Mouse (Mus musculus) urinary bladder, postnatal 36 days (tissue): ENCODE measurements around the gene Por.

ENCODE experiments used
- DNase-seq, 2 experiments: peaks; one replicate each; pipeline ENCODE4 v3.0.0; 2022; ENCODE audit warnings: low spot score in 2 of 2, mixed read lengths in 1 of 2

Gene Por

DNA sequence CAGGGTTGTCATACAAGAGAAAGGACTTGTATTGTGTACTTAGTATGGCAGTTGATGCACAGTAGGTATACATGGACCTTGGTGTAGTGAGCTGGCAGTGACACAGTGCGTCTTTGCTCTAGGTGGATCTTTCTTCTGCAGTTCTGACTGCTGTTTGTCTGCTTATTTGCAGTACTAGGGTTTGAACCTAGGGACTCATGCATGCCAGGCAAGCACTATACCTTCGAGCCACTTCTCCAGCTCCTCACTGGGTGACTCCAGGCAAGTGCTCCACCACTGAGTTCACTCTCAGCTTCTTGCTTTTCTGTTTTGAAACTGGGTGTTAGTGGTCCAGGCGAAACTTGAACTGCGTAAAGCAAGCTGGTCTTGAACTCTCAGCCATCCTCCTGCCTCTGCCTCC, 31.8 kb downstream of the Por start:
- no peak for DNase-seq

DNA sequence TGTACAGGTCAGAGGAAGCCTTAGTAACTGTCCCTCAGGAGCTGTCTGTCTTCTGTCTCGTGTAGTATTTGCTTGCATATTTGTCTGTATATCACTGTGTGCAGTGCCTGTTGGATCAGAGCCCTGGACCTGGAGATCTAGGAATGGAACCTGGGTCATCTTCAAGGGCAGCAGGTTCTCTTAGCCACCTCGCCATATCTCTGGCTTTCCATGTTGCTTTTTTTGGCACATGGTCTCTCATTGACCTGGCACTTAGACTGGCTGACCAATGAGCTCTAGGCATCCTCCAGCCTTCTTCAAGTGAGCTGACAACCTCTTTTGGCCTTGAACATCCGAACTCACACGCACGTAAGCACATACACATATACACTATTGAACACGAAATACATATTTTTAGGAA, 32.4 kb downstream of the Por start:
- DNase-seq = no peak

DNA sequence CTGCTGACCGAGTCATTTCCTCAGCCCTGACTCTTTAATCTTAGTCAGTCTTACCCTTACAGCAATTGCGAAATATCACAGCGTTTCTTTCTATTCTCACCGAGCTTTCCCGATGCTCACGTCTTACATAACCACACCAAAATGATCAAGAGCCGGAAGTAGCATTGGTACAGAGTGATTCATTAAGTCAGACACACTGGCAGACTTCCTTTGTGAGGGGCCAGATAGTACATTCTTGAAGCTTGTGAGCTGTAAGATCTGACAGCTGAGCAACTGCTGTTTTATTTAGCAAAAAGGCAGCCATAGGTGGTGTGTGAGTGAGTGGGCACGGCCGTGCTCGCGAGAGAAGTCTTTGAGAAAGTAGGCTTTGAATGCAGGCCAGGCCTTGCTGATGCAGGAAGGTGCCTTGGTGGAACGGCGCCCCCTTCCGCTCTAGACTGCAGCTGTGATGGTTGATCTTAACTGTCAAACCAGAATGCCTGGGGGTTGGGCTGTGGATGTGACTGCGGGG, 32.9 kb downstream of the Por start:
- no peak for DNase-seq

DNA sequence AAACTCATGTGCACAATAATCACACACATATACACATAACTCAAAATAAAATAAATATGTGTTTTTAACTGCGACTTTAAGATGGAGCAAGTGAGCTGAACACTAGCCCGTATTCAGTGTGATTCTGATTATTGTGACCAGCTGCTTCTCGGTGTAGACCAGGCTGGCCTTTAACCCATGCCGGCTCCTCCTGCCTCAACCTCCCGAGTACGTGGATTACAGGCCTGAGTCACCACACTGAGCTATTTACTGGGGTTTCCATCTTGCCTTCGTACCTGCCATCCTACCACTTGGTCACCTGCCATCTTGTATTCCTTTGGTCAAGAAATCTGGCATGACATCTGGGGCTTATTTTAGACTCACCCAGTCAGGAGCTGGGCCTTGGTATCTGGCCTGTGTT, 33.6 kb downstream of the Por start:
- DNase-seq = no peak

DNA sequence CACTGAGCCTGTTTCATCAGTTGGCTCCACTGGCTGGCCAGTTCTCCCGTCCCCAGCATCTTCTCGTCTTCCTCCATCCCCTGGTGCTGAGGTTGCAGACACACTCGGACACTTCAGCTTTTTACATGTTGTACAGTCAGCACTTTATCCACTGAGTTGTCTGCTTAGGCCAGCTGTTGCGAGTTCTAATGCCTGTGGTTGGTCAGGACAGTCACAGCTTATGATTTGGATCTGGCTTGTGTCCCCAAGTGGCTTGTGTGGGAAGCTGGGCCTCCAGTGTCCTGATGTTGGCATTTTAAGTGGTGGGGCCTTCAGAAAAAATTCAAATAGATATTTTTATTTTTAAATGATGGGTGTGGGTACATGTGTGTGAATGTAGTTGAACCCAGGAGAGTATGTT, 35.5 kb downstream of the Por start:
- DNase-seq = no peak

DNA sequence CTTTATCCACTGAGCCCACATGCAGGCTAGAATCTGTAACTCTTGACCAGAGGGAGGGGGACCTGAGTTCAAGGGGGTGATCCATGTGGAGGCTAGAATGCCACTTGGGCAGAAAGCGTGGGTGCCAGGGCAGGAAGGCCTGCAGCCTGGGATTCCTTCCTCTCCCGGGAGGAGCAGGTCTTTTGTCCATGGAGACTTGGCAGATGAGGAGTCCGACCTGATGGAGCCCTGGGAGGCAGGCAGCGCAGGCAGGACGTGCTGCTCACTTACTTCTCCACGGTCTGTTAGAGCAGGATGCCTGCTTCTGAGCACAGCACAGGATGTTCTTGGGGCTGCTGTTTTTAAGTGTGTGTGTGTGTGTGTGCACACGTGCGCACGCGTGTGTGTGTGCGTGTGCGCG, 37.2 kb downstream of the Por start:
- no peak for DNase-seq

DNA sequence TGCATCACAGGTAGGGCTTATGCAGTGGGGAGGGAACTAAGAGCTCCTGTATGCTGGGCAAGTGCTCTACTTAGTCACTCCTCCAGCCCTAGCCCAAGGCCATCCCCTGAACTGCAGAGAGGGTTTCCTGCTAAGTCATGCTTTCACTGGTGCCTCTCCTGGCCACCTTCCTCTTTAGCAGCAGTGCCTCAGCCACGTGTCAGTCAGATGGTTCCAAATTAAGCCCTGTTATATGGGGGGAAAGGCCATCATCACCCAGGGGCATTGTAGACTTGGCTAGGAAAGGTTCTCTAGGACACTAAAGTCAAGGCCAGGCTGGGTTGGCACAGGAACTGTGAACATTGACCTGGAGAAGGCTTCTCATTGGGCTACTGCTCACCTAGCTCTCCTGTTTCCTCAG, 38.0 kb downstream of the Por start:
- peak in 1 of 2 experiments; percentile 48 for DNase-seq

DNA sequence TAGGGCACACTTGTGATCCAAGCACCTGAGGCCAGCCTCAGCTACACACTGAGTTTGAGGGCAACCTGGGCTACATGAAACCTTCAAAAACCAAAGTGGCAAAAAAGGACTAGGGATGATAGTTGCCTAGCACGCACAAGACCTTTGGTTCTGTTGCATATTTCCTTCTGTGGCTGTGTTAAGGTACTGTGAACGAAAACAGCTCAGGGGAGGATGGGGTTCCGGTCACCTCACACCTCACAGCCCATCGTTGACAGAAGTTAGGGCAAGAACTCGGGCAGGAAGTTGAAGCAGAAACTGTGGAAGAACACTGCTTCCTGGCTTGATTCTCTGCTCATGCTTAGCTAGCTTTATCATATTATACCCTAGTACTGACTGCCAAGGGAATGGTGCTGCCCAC, 39.9 kb downstream of the Por start:
- DNase-seq = no peak

DNA sequence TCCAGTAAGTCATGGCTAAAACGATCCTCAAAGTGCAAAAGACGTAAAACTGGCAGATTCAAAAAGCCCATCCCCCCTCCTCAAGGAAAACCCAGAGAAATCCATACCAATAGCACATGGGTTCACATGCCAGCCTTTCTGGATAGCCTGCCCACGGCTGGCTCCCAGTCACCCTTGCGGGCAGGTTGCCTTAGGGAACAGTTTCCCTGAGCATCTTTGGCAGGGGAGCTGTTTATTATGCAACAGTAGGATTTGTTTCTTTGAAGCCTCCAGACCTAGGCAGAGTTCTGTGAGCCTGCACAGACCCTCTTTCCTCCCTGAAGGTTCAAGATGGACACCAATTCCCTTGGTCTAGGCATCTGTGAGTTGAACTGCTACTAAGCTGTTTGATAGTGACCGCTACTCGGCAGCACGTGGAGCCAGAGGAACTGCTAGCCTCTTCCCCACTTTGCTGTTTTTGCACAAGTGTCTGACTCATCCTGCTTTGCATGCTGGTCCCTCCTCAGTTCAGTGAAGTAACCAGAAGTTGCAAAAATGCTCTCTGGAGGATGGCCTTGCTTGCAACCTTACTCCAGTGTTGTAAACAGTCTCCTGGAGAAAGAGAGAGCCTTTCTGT, 40.9 kb downstream of the Por start:
- peak in 1 of 2 experiments; percentile 58 for DNase-seq

DNA sequence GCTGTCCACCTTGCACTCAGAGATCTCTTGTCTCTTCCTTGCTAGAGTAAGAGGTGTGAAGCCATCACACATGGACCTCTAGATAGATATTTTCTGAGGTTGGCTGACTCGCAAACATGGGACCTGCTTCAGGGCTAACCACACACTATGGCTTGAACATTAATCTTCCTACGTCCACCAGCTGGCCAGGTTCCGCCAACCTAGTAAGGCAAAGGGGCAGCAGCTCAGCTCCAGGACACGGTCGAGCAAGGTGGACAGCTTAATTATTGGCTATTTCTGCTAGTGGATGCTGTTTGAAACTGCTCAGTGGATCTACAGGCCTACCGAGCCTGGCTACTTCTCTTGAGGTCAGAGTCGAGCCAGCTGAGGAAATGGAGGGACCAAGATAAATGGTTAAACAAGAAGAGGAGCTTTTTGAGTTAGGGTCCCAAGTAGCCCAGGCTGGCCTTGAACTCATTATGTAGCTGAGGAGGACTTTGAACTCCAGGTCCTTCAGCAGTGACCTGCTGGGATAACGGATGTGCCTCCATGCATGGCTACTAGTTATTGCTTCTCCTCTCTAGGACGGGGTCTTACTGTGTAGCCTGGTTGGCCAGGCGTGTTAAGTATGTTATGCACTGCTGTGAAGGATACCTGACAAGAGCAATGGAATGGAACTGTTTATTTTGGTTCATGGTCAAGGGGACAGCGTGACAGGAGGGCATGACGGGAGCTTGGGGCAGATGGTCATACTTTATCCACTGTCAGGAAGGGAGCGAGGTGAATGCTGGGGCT, 41.9 kb downstream of the Por start:
- no peak for DNase-seq

DNA sequence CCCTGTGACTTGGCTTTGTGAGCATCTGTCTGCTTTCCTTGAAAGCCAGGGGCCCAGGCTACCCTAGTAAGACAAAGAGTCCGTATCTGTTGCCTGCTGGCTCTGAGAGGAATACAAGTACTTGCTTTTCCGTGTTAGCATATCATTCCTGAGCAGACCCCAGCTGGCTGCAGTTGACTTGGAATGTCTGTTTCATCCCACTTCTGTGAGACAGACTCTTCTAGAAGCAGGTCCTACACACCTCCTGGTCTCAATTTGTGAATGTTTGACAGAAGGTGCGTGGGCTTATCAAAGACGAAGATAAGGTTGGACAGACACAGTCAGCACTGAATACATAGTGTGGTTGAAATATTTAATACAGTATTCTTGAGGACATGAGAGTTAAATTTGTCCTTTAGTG, 43.0 kb downstream of the Por start:
- DNase-seq = no peak

DNA sequence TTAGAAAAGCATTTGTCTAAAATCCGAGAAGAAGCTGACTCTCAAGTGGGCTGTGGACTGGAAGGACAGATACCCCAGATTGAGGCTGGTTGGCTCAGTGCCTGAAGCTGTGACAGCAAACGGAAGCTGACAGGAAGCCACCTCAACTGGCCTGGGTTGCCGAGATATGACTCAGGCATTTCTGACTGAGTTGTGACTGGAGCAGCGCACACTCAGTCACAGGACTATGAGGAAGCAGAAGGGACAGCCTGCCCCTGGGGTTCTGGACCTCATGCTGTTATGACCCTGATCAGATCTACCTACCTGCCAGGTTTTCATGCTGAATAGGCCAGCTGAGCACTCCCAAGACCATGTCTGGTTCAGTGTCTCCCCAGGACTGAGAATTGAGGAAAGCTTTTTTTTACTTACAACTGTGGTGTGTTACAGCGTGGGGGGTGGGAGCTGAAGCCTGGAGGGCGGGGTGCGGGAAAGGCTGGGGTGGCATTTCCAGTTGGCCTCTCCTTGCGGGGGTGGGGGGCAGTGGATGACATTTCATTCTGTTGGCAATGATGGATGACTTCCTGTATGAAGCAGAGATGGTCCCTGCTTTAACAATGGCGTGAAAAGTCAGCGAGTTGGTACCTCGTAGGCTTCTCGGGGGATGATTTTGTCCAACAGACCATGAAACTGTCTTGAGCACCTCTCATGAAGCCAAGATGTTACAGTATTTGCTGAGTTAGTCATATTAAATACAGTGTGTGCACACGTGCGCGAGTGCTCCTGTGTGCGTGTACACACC, 43.8 kb downstream of the Por start:
- peak; percentile 52 to 72 for DNase-seq

DNA sequence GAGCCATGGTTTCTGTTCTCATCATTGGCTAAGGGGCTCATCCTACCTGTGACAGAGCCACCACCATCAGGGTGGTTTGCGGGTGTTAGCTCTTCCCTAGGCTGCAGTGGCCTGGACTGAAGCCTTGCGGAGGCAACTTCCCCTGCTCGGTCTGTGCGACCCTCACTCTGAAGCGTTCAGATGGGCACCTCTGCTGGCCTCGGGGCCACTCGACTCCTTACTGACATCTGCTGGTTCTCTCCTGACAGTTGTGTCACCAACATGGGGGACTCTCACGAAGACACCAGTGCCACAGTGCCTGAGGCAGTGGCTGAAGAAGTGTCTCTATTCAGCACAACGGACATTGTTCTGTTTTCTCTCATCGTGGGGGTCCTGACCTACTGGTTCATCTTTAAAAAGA, 45.8 kb downstream of the Por start:
- DNase-seq = no peak

DNA sequence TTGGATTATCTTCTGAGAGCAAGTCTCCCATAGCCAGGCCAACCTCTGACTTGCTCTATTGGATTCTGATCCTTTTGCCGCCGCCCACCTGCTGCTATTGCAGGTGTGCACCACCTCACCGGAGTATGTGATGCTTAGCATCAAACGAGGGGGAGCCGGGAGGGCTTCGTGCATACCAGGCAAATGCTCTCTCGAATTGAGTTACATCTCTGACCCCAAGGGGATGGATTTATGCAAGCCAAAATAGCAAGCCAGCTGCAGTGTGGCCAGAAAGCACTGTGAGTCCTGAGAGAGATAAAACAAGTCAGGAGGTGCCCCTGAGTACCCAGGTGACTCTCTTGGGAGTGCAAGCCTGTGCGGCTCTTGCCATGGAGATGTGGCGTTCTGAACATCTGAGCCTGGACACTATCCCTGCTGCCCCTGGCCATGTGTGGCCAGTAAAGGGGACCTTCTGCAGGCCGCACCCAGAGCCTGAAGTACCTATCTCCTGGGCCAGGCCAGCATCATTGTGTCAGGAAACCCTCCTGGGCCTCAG, 49.8 kb downstream of the Por start:
- DNase-seq = no peak

DNA sequence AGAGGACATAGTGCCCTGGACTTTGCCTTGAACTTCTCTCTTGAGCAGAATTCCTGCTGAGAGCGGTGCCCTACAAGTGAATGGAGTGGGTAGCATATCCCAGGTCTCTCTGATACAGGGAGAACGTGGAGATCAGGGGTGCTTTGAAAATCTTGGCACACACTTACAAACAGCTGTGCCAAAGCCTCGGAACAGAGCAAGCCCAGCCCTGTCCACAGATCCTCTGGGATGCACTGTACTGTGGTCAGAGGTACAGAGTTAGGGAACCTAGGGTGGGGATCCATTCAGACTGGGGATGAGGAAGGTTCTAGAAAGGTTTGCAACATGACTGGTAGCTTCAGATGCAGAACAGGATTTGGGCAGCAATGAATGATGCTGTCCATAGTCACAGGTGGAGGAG, 50.3 kb downstream of the Por start:
- no peak for DNase-seq

DNA sequence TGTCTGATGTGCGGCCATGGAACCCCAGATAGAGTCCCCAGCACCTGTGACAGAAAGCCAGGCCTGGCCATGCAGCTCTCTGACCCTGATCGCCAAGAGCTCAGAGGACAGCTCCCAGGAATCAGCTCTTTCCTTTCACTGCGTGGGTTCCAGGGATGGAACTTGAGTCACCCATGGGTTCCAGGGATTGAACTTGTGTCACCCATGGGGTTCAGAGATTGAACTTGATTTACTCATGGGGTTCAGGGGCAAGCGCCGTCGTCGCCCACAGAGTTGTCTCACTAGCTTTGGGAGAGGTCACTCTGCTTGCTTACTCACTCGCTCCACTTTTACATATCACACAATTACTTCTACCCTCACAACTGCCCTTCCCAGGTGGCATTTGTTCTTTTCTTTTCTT, 51.2 kb downstream of the Por start:
- no peak for DNase-seq

DNA sequence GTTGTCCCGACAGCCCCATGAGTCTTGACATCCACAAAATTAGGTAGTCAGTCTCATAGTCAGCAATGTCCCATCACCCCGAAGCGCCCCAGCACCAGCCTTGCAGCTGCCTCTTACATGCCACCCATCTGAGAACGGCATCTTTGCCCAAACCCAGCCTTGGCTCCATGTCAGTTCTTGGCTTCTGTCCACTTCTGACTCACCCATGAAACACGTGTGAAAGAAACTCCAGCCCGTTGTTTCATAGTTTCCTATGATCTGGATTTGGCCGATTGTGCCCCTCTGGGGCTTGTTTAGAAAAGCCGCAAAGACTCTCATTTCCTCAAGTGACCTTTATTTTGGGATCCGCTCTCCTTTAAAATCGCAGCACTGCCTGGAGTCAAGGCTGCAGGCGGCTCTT, 52.3 kb downstream of the Por start:
- DNase-seq = peak; percentile 59 to 82

DNA sequence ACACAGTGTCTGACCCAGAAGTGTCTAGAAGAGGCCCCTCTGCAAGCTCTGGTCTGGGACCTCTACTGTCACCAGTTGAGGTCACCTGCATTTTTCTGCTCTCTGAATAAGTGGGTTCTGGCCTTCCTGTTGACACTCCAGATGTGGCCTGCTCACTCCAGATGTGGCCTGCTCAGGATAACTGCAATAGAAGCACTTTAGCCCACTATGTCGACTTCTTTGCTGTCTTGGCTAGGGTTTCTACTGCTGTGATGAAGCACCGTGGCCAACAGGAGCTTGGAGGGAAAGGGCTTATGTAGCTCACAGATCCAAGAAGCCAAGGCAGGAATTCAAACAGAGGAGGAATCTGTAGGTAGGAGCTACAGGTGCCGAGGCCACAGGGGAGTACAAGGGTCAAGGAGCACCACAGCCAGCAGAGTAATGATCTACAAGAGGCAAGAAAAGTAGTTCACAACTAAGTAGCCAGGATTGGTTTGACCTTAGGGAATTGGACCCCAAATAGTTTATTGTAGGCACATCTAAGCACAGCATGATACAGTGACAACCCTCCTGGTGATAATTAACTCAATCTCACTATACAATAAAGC, 53.4 kb downstream of the Por start:
- DNase-seq = no peak

DNA sequence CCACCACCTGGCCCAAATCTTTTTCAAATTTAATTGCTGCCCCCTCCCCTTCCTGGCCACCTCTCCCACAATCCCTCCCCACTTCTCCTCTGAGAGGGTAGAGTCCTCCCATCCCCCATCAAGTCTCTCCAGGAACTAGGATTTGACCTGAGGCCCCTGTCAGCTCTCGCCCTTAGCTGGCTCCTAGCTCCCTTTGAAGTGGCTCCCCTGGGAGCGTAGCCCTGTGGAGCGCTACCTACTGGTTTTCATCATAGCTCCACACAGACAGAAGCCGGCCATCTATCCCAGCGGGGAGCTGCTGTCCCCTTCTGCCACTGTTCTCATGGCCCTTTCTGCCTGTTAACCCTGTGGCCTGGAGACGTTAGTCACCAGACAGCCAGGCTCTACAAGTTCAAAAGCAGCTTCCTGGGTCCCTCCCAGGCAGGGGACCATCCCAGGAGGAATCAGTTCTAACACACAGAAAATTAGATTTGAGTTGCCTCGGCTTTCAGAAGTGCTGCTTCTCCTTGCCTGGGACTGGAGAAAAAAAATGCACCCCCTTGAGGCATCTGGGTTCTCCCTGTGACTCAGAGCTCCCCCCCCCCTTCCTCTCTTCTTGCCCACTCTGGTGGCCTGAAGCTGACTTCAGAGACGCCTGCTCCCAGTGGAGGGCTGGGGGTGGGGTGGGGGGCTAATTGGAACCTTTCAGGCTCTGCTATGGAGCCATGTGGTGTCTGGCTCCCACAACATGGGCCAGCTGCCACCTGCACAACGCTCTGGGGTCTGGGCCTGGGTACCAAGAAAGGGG, 54.9 kb downstream of the Por start:
- no peak for DNase-seq

DNA sequence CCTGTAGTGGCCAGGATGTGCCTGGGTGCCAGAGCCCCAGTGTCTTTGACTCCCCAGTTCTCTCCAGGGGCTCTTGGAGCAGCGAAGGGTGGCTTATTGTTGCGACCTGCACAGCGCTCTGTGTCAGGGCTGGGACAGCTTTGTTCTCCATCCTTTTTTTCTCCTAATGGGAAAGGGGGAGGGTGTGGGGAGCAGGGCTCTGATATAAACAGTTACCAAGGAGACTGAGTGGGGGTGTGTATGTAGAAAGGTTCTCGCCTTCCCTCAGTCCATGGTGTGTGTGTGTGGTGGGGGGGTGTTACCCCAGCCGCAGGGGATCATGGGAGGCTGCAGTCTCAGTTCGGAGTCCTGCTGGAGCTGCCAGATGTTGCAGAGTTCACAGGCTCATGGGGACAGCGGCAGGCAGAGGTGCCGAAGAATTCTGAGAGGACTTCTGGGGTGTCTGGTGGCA, 55.6 kb downstream of the Por start:
- peak in 1 of 2 experiments; percentile 58 for DNase-seq

DNA sequence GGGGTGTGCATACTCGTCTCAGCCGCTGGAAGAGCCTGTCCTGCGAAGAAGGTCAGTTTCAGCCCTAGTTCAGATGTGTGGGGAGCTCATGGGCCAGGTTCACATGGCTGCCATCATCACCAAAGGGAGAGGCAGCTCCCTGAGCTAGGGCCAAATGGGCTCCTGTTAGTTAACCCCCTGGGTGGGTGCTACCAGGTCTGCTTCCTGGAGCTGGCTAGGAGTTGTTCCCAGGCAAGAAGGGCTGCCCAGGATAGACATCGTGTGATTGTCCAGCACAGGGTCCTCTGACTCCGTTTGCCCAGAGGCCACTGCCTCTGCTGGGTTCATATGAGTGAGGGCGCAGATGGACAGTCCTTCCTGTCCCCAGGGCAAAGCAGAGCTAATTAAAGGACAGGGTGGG, 56.2 kb downstream of the Por start:
- no peak for DNase-seq
